Mouse (Mus musculus): ENCODE measurements around the gene Nprl2. TPM values are rescaled to one million over a fixed set of nuclear protein-coding genes. Genes with fewer than 3 reads are reported as not detected.

The Nprl2 gene
- total RNA-seq, 4 experiments from 2014 or later = 40.8 to 42.3 (median 41.8) TPM

GRCm38 (mm10) chr9:107575579-107576356 lies 33.7 kb downstream of the Nprl2 start:
- no peak for DNase-seq (ENCODE audit: low spot score in 2 of 2)

GRCm38 (mm10) chr9:107576357-107577107 lies 34.5 kb downstream of the Nprl2 start, which contains the start of gene Hyal1:
TSS of gene Hyal1 (plus strand) at chr9:107576927.
- no peak for DNase-seq (ENCODE audit: low spot score in 2 of 2)

- DNase-seq (ENCODE audit: low spot score in 2 of 2) = no peak
Measured at GRCm38 (mm10) chr9:107577871-107578270, 35.8 kb downstream of the Nprl2 start.

- no peak for DNase-seq (ENCODE audit: low spot score in 2 of 2)
Measured at GRCm38 (mm10) chr9:107578587-107578986, 36.6 kb downstream of the Nprl2 start, which contains the start of gene Naa80. TSS of gene Naa80 (plus strand) at chr9:107578887.

- no peak for DNase-seq (ENCODE audit: low spot score in 2 of 2)
Measured at GRCm38 (mm10) chr9:107579023-107579900, 37.2 kb downstream of the Nprl2 start.

GRCm38 (mm10) chr9:107580501-107581317 lies 38.7 kb downstream of the Nprl2 start, which contains the start of gene Hyal3:
TSS of gene Hyal3 (plus strand) at chr9:107580818.
- DNase-seq (ENCODE audit: low spot score in 2 of 2) = peak; percentile 70 to 88

GRCm38 (mm10) chr9:107581584-107581983 lies 39.6 kb downstream of the Nprl2 start:
- DNase-seq (ENCODE audit: low spot score in 2 of 2) = no peak

GRCm38 (mm10) chr9:107582509-107583062 lies 40.6 kb downstream of the Nprl2 start:
- DNase-seq (ENCODE audit: low spot score in 2 of 2) = no peak

GRCm38 (mm10) chr9:107583174-107583573 lies 41.1 kb downstream of the Nprl2 start:
- no peak for DNase-seq (ENCODE audit: low spot score in 2 of 2)

- no peak for DNase-seq (ENCODE audit: low spot score in 2 of 2)
Measured at GRCm38 (mm10) chr9:107586504-107586903, 44.5 kb downstream of the Nprl2 start.

GRCm38 (mm10) chr9:107586974-107587832 lies 45.2 kb downstream of the Nprl2 start, which contains the start of gene Ifrd2:
TSS of gene Ifrd2 (plus strand) at chr9:107587642.
- DNase-seq (ENCODE audit: low spot score in 2 of 2) = peak; percentile 91 to 99

- DNase-seq (ENCODE audit: low spot score in 2 of 2) = no peak
Measured at GRCm38 (mm10) chr9:107587833-107588639, 46.0 kb downstream of the Nprl2 start.

GRCm38 (mm10) chr9:107590058-107590772 lies 48.2 kb downstream of the Nprl2 start:
- DNase-seq (ENCODE audit: low spot score in 2 of 2) = no peak

- DNase-seq (ENCODE audit: low spot score in 2 of 2) = no peak
Measured at GRCm38 (mm10) chr9:107590773-107591060, 48.7 kb downstream of the Nprl2 start.

GRCm38 (mm10) chr9:107593101-107593976 lies 51.3 kb downstream of the Nprl2 start:
- DNase-seq (ENCODE audit: low spot score in 2 of 2) = no peak

- DNase-seq (ENCODE audit: low spot score in 2 of 2) = no peak
Measured at GRCm38 (mm10) chr9:107594281-107595062, 52.4 kb downstream of the Nprl2 start.
